Mouse (Mus musculus): ENCODE results near the gene Nectin2.

- TF ChIP-seq CTCF (IDR thresholded peaks at IDR 0.05; ENCODE audit: borderline replicate concordance, control insufficient read depth, extremely low read depth, insufficient read depth, low read length, poor library complexity) (no peak), POLR2A (IDR thresholded peaks at IDR 0.05; ENCODE audit: control insufficient read depth, extremely low read depth, insufficient read depth, low read length, poor library complexity) (no peak)
Measured at GRCm38 (mm10) chr7:19755008-19755407, 4.7 kb upstream of the Nectin2 start.
